Mouse (Mus musculus) kidney, postnatal 36 days (tissue): ENCODE measurements around the gene Nfix.
A peak's percentile ranks its signal among the peaks of the same experiment; 100 is the strongest.

ENCODE experiments used
- DNase-seq, 2 experiments: peaks; one replicate each; pipeline ENCODE4 v3.0.0; 2021 to 2022; ENCODE audit warnings: mixed read lengths in 2 of 2

Nfix gene

GRCm38 (mm10) chr8:84760901-84761300 lies 39.2 kb downstream of the Nfix start:
- no peak for DNase-seq

- DNase-seq = no peak
Observed at GRCm38 (mm10) chr8:84760405-84760805, 39.7 kb downstream of the Nfix start.

- DNase-seq = no peak
Observed at GRCm38 (mm10) chr8:84759718-84760117, 40.4 kb downstream of the Nfix start.

GRCm38 (mm10) chr8:84759126-84759525 lies 41.0 kb downstream of the Nfix start:
- peak in 1 of 2 experiments; percentile 71 for DNase-seq

- DNase-seq = no peak
Observed at GRCm38 (mm10) chr8:84758308-84758707, 41.8 kb downstream of the Nfix start.

GRCm38 (mm10) chr8:84757501-84757900 lies 42.6 kb downstream of the Nfix start:
- no peak for DNase-seq

- DNase-seq = no peak
Observed at GRCm38 (mm10) chr8:84752734-84753582, 47.2 kb downstream of the Nfix start.

GRCm38 (mm10) chr8:84749519-84749918 lies 50.6 kb downstream of the Nfix start:
- DNase-seq = no peak

- peak; percentile 38 to 49 for DNase-seq
Observed at GRCm38 (mm10) chr8:84745032-84745925, 54.9 kb downstream of the Nfix start.

- peak; percentile 80 to 89 for DNase-seq
Observed at GRCm38 (mm10) chr8:84743517-84744420, 56.4 kb downstream of the Nfix start.

GRCm38 (mm10) chr8:84743054-84743415 lies 57.1 kb downstream of the Nfix start:
- no peak for DNase-seq

- DNase-seq = no peak
Observed at GRCm38 (mm10) chr8:84742171-84743053, 57.7 kb downstream of the Nfix start.

GRCm38 (mm10) chr8:84740895-84741843 lies 59.0 kb downstream of the Nfix start:
- DNase-seq = no peak

- DNase-seq = no peak
Observed at GRCm38 (mm10) chr8:84739401-84739742, 60.8 kb downstream of the Nfix start.

GRCm38 (mm10) chr8:84738715-84739400 lies 61.3 kb downstream of the Nfix start:
- DNase-seq = no peak

- DNase-seq = no peak
Observed at GRCm38 (mm10) chr8:84738266-84738665, 61.9 kb downstream of the Nfix start.

GRCm38 (mm10) chr8:84737608-84738007 lies 62.5 kb downstream of the Nfix start:
- peak; percentile 76 to 90 for DNase-seq

GRCm38 (mm10) chr8:84736521-84736920 lies 63.6 kb downstream of the Nfix start:
- no peak for DNase-seq

- DNase-seq = no peak
Observed at GRCm38 (mm10) chr8:84735597-84735996, 64.5 kb downstream of the Nfix start.

- DNase-seq = no peak
Observed at GRCm38 (mm10) chr8:84734680-84735079, 65.5 kb downstream of the Nfix start.
